Mouse (Mus musculus) mouse embryonic stem cell (cell line): ENCODE measurements at regions not wholly inside any gene's neighbourhood (a gene's known extent, or its start where the extent isn't known, plus 50 kb on each side); places are given as distances from the start of the nearest gene placed in this dataset.

Experiments used
- in situ Hi-C, 2 experiments: fragments of 300-500 bp; cut with MboI; formaldehyde crosslinking; loops; 1 replicate in 1 of 2; 3 replicates in 1 of 2; pipeline ENCODE4 v1.14.3; 2019 to 2020; ENCODE audit warnings: low sequenced_read_pairs in 2 of 2, low pct_unique_long_range_greater_than_20kb in 1 of 2, mixed read lengths in 1 of 2; ENCODE audit not compliant: unreplicated experiment in 1 of 2

DNA sequence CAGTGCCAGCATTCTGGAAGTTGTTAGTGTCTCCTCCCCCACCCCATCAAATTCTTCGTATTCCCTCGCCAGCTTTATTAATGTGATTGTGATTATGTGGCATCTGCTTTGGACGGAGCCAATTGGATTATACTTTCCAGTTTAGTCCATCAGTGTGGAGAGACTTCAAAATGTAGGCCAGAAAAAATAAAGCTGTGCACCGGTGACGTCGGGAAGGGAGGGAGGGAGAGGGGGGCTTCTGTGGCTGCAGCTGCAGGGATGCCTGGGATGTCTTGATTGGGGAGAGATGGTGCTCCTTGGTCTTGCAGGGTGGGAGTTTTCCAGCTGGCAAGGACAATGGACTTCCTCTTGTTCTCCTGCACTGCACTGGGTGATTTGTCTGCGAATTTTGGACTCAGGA is 185.7 kb upstream of the Meis1 start:
- in situ Hi-C loops, result no loop called here

DNA sequence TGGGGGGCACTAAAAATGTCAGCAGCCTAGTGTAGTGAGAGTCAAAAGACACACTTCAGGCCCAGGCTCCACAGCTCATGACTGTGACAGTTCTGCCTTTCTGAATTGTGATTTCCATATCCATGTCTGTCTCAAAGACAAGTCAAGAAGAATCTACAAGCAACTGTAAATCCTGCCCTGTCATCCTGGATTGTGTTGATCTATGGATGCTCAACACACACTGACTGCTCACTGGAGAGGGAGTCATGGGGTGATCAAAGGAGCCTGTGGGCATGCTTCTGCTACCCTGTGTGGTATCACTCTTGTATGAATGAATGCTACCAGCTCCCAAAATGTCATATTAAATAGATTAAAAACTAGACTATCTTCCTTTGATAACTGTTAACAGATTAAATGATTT is 186.4 kb upstream of the Meis1 start:
- in situ Hi-C loops, result no loop called here

GRCm38 (mm10) chr11:19219476-19219875 is 200.7 kb upstream of the Meis1 start:
- in situ Hi-C loops, result no loop called here

- in situ Hi-C loops, result no loop called here
Observed at GRCm38 (mm10) chr11:19221442-19221841, 202.7 kb upstream of the Meis1 start.

- in situ Hi-C loops, result no loop called here
Observed at GRCm38 (mm10) chr11:19226756-19227155, 208.0 kb upstream of the Meis1 start.

- in situ Hi-C loops, result no loop called here
Observed at GRCm38 (mm10) chr11:19227716-19228115, 208.9 kb upstream of the Meis1 start.

DNA sequence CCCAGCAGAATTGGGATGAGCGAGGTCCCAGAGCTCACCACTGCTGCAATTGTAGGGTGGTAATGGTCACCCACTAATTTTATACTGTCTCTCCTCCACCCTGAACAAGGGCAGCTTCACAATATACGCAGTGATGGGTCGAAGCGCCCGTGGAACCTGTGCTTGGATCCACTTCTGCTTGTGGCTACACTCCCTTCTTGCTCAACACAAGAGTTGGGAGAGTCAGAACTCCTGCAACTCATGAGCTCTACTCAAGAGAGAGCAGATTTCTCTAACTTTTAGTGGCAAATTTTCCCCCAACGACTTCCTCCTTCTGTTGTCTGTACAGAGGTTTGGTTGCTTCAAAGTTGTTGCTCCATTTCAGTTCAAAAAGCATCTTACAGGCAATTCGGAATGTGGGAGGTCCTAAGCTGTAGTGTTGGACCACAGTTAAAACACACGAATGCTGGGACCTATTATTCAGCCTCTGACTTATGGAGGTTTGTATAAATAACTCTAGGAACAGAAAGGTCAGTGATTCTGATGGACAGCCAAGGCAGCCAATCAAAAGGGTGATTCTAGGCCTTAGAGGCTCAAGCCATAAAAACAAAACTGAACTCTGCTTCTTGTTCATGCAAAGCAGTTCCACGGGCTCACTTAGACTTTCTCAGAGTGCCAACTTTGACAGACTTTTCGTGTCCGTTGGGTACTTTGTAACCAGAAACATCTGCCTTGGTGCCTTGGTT is 227.8 kb upstream of the Meis1 start:
- in situ Hi-C loops, result no loop called here

GRCm38 (mm10) chr11:19253605-19254004 is 234.8 kb upstream of the Meis1 start:
- in situ Hi-C loops, result no loop called here

GRCm38 (mm10) chr11:19254183-19254582 is 235.4 kb upstream of the Meis1 start:
- in situ Hi-C loops, result no loop called here

- in situ Hi-C loops, result no loop called here
Observed at GRCm38 (mm10) chr11:19257549-19257948, 238.8 kb upstream of the Meis1 start.

- in situ Hi-C loops, result no loop called here
Observed at GRCm38 (mm10) chr11:19262832-19263231, 244.0 kb upstream of the Meis1 start.

DNA sequence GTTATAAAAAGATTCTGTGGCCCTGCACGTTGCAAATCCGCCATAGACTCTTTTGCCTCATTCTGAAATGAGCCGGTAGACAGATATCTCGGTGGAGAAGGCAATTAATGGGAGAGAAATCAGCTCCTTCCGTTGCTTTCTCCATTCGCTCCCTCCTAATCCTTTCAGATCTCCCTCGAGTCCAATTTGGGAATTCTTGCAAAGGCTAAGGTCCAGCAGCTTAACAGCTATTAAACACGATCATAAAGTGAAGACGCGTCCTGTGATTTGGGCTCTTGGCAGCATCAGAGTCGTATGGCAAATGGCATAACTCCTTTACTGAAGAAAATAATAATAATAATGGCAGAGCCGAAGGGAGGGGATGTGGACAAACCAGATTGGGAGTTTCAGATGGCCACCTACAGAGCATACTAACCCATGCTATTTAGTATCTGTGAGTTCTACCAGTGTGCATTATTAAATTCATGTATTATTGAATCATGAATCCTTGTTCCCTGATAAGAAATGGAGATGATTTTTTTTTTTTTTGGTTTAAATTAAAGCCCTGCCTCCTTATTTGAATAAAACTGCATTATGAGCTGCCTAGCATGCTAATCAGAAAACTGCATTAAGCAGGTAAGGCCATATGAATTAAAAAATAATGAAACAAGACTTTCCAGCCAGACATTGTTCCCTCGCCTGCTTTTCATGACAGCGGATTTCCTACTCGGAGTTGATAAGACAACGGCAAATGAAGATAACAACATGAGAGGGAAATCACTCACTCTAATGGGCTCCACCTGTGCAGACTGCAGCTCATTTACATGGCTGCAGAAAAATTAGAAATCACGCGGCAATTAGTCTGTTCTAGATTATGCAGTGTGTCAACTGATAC is 246.2 kb upstream of the Meis1 start:
- in situ Hi-C loops, result no loop called here

DNA sequence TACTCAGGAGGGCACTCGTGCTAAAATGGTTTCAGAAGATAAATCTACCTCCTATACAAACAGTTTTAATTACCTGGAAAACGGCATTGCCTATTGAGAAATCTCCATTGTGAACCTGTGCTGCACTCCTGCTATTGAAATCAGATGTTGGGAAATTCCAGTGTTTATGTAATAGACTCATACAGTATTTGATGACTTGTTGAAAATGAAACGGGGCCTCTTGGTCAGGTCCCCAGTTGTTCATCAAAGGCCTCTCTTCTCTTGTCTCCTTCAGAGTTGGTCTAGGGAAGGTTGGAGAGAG is 246.8 kb upstream of the Meis1 start:
- in situ Hi-C loops, result no loop called here

GRCm38 (mm10) chr11:19290971-19291370 is 272.2 kb upstream of the Meis1 start:
- in situ Hi-C loops, result no loop called here

DNA sequence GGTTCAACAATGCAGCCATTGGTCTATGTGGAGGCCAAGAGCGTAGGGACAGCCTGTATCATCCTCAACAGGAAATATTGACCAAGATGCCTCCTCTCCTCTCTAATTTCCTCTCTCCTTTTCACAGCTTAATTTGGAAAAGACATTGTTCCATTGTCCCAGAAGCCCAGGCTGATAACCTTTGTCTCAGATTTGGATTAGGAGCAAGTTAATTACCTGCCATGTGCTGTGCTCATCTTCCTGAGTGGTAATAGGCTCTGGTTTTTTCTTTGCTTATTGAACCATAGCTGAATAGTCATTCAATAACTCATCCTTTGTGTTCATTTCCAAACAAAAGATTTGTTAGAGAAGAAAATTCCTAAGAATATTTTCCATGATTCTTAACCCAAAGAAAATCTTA is 280.6 kb upstream of the Meis1 start:
- in situ Hi-C loops, result no loop called here

DNA sequence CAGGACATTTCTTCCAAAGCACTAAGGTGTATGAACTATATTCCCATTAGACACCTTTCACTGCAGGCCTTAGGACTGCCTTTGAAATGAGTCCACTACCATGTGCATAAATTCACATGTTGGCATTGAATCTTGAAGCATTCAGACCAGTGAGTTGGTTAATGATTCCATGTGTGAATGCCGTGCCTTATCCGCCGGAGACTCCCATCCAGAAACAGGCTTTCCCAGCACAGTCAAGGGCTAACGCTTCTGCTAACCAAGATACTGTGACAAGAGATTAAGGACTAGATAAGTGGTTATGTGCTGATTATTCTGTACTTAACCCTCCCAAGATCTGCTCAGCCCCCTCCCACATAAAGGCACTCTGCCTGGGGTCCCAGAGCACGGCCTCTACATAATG is 287.9 kb upstream of the Meis1 start:
- in situ Hi-C loops, result no loop called here

DNA sequence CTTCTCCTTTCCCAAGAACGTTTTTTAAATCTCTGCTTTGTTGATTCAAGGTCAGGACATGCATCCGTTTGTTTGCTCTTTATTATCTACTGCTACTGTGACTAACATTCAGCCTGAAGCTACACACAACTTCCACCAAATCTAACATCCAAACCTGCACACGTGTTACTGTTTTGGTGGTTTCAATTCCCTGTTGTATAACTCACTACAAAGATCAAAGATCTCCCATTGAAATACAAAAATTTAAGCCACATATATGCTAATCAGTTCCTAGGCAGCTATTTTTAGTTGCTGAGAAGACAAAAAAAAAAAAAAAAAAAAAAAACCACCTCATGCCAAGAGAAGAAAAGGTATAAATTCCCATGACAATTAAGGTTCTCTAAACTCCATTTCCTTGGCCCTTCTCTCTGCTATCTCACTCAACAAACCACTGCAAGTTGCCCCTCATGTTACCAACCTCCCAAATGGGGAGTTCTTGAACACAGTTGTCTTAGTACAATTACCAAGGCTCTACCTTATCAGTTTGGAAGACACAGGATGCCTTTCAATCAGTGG is 312.0 kb upstream of the Meis1 start:
- in situ Hi-C loops, result no loop called here

DNA sequence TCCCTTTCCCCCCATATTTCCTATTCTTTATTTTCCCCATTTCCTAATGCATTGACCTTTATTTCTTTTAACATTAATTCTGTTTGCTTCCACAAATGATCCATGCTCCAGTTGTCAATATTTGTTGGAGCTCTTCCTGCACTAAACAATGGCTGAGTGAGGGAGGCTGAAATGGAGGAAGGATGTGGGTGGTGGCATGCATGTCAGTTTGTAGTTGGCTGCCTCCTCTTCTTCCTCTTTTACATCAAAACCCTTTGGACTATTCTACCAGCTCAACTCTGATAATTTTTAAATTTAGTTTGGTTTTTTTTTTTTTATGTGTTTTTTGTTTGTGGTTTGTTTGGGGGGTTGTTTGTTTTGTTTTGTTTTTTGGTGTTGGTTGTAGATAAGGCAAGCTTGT is 313.5 kb upstream of the Meis1 start:
- in situ Hi-C loops, result no loop called here

GRCm38 (mm10) chr11:19332727-19333126 is 313.9 kb upstream of the Meis1 start:
- in situ Hi-C loops, result no loop called here
